Mouse (Mus musculus): ENCODE data around the gene Tgfa.

- TF ChIP-seq CTCF (IDR thresholded peaks at IDR 0.05) (no peak), EP300 (IDR thresholded peaks at IDR 0.05; ENCODE audit: insufficient read depth, low read depth, low read length) (no peak), POLR2A (IDR thresholded peaks at IDR 0.05; ENCODE audit: insufficient read depth, low read depth, low read length) (no peak)
Measured at GRCm38 (mm10) chr6:86271130-86271529, 76.1 kb downstream of the Tgfa start.
